Mouse (Mus musculus): ENCODE results near the gene Eprs.

DNA sequence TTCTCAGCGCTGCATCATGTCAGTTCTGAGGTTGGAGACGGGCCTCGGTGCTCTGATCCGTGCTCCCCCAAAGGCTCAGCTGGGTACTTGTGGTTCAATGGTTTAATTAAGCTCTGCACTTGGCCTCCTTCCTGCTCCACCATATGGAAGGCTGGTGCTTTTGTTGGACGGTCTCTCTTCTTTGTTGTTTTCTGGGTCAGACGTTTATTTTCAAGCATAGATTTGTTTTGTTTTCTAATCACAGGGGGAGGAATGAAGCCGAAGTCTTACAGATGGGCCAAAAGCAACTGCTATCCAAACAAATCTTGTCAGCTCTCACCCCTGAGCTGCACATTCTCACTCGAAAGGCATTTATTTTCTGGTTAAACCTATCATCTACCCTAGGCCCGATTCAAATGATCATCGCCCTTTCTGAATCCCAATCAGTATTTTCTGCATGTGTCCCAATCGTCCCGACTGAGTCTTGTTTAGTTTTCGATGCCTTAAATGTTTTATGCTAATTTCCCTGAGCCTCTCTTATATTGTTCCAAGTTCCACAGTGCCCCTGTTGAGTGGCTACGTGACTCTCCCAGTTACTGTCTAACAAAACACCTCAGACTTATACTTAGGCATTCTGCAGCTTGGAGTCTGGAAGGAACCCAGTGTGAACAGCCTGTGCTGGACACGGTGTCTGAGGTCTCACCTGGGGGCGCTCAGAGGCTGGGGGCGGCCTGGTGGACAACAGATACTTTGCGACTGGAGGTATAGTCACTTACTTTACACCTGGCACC lies 79.0 kb downstream of the Eprs start:
- TF ChIP-seq POLR2A (IDR thresholded peaks at IDR 0.05; ENCODE audit: extremely low read depth, insufficient read depth, low read length) = no peak
- TF ChIP-seq CTCF (IDR thresholded peaks at IDR 0.05; ENCODE audit: low read depth, low read length) = no peak

Measured in liver, adult 2 months (tissue).